Mouse (Mus musculus) urinary bladder, postnatal 14 days (tissue): Measurements from ENCODE around the gene Palld.

Experiments used
- DNase-seq: peaks from one replicate; pipeline ENCODE4 v3.0.0; 2021; ENCODE audit warnings: low spot score

Palld gene

GRCm38 (mm10) chr8:61587731-61588130 lies 314.8 kb downstream of the Palld start:
- DNase-seq, result no peak

- no peak for DNase-seq
Measured at GRCm38 (mm10) chr8:61586529-61586928, 316.0 kb downstream of the Palld start.

GRCm38 (mm10) chr8:61585746-61586145 lies 316.7 kb downstream of the Palld start:
- no peak for DNase-seq

- no peak for DNase-seq
Measured at GRCm38 (mm10) chr8:61584714-61585383, 317.6 kb downstream of the Palld start.

- DNase-seq, result no peak
Measured at GRCm38 (mm10) chr8:61582547-61582946, 319.9 kb downstream of the Palld start.

GRCm38 (mm10) chr8:61581259-61581658 lies 321.2 kb downstream of the Palld start:
- no peak for DNase-seq

GRCm38 (mm10) chr8:61579831-61580230 lies 322.7 kb downstream of the Palld start:
- DNase-seq, result no peak

GRCm38 (mm10) chr8:61578754-61579153 lies 323.7 kb downstream of the Palld start:
- DNase-seq, result no peak

- DNase-seq, result no peak
Measured at GRCm38 (mm10) chr8:61575096-61575653, 327.3 kb downstream of the Palld start.

- DNase-seq, result no peak
Measured at GRCm38 (mm10) chr8:61574526-61574925, 328.0 kb downstream of the Palld start.

- no peak for DNase-seq
Measured at GRCm38 (mm10) chr8:61573179-61573937, 329.1 kb downstream of the Palld start.

GRCm38 (mm10) chr8:61572697-61573096 lies 329.8 kb downstream of the Palld start:
- DNase-seq, result no peak

- DNase-seq, result no peak
Measured at GRCm38 (mm10) chr8:61570637-61571036, 331.9 kb downstream of the Palld start.

GRCm38 (mm10) chr8:61569721-61570120 lies 332.8 kb downstream of the Palld start:
- no peak for DNase-seq

- DNase-seq, result no peak
Measured at GRCm38 (mm10) chr8:61569211-61569610, 333.3 kb downstream of the Palld start.

- DNase-seq, result no peak
Measured at GRCm38 (mm10) chr8:61563378-61563777, 339.1 kb downstream of the Palld start.

GRCm38 (mm10) chr8:61562626-61563025 lies 339.9 kb downstream of the Palld start:
- DNase-seq, result no peak

GRCm38 (mm10) chr8:61561220-61561619 lies 341.3 kb downstream of the Palld start:
- DNase-seq, result no peak

GRCm38 (mm10) chr8:61559979-61560378 lies 342.5 kb downstream of the Palld start:
- no peak for DNase-seq

- DNase-seq, result no peak
Measured at GRCm38 (mm10) chr8:61559450-61559849, 343.0 kb downstream of the Palld start.

GRCm38 (mm10) chr8:61558051-61558846 lies 344.2 kb downstream of the Palld start:
- no peak for DNase-seq

- no peak for DNase-seq
Measured at GRCm38 (mm10) chr8:61557036-61557435, 345.5 kb downstream of the Palld start.
